Mouse (Mus musculus): ENCODE measurements around the gene Fignl1. TPM values are rescaled to one million over a fixed set of nuclear protein-coding genes. Genes with fewer than 3 reads are reported as not detected.

Fignl1 gene
- polyA plus RNA-seq, 1 experiment from 2014 or later, result 41.8 TPM

DNA sequence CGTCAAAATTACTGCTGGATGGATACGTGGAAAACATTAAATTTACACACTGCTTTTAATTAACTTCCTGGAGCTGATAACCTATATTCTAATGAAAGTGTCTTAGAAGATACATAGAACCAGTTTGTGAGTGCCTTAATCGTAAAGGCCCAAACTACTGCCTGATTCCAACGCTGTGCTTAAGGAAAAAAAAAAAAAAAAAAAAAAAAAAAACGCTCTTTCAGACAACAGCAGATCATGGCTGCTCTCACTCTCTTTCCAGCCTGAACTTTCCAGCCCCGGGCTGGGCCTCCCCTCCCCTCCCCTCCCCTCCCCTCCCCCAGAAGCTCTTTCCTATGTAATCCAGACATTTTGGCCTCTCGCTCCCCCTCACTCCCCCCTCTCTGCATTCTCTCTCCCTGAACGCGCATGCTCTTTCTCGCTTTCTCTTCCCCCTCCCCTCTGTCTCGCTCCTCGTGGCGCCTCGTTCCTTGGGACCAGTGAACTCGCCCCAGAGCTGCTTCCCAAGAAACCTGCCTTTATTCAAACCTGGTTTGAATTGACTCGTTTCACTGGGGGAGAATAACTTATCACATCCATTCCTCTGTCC, 12.7 kb upstream of the Fignl1 start:
- Histone ChIP-seq H3K4me2 (no peak overlapping the region), H3K27me3 (no peaks in the 10 kb centered on the region), H3K9me3 (no peaks in the 10 kb centered on the region), H3K27ac (peak overlapping the region; percentile 95), H3K9ac (no peak overlapping the region), H3K36me3 (no peaks in the 10 kb centered on the region), H3K4me1 (peaks cover 55% of the 10 kb centered on the region), H3K4me3 (no peak overlapping the region)
- peak; percentile 69 for ATAC-seq (ENCODE audit: insufficient number of reproducible peaks, low FRiP score, low TSS enrichment, low read depth)
- WGBS, result 6% methylated on average over 15 of the region's 16 CpGs

DNA sequence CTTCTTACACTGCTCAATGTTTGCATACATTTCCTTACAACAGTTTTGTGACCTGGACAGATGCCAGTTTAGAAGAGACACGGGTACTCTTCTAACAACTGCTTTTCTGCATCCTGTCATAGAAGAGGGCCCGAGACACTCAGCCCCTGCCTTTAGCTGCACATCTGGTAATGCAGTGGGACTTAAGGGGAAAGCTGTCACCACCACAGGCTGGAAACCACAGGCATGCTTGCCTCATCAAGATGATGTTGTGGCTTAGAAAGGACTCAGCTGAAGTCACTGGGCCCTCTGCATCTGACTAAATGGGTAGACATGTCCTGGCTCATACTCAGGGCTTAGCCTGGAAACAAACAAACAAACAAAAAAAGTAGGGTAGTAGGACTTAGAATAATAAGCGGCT, 12.0 kb upstream of the Fignl1 start:
- Histone ChIP-seq H3K27ac (peak overlapping the region; percentile 95), H3K4me3 (no peak overlapping the region), H3K9me3 (no peaks in the 10 kb centered on the region), H3K27me3 (no peaks in the 10 kb centered on the region), H3K36me3 (no peaks in the 10 kb centered on the region), H3K4me2 (no peak overlapping the region), H3K9ac (no peak overlapping the region), H3K4me1 (peaks cover 51% of the 10 kb centered on the region)
- ATAC-seq (ENCODE audit: insufficient number of reproducible peaks, low FRiP score, low TSS enrichment, low read depth), result no peak; the same call in 1 of the 2 replicates
- 37% methylated on average over 3 of the region's 3 CpGs for WGBS

DNA sequence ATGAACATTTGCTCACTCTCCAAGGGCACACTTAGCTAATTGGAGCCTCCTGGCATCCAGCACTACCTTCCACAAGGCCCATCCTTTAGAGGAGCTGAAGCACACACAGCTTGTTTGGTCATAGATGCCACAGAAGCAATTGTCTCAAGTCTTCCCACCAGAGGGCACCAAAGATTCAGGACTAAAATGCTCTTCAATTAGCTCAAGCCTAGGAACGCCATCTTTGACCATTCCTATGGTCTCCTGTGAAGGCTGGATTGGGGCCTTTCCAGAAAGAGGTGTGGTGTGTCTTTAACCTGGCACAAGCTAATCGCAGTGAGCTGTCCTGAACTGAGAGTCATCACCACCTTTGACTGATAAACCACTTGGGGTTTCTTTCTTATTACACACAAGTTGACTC, 11.5 kb upstream of the Fignl1 start:
- Histone ChIP-seq H3K9ac (no peak overlapping the region), H3K27me3 (no peaks in the 10 kb centered on the region), H3K27ac (peak overlapping the region; percentile 95), H3K9me3 (no peaks in the 10 kb centered on the region), H3K4me1 (peaks cover 46% of the 10 kb centered on the region), H3K4me3 (no peak overlapping the region), H3K4me2 (no peak overlapping the region), H3K36me3 (no peaks in the 10 kb centered on the region)
- 3% methylated on average over 2 of the region's 2 CpGs for WGBS
- peak; percentile 45; the same call in 1 of the 2 replicates for ATAC-seq (ENCODE audit: insufficient number of reproducible peaks, low FRiP score, low TSS enrichment, low read depth)

- Histone ChIP-seq H3K4me2 (no peak overlapping the region), H3K4me3 (no peak overlapping the region), H3K4me1 (peaks cover 35% of the 10 kb centered on the region), H3K9ac (no peak overlapping the region), H3K27ac (no peak overlapping the region), H3K36me3 (no peaks in the 10 kb centered on the region), H3K27me3 (no peaks in the 10 kb centered on the region), H3K9me3 (no peaks in the 10 kb centered on the region)
- 90% methylated on average over 5 of the region's 5 CpGs for WGBS
- ATAC-seq (ENCODE audit: insufficient number of reproducible peaks, low FRiP score, low TSS enrichment, low read depth), result no peak
Observed at GRCm38 (mm10) chr11:11819206-11819605, 10.4 kb upstream of the Fignl1 start.

DNA sequence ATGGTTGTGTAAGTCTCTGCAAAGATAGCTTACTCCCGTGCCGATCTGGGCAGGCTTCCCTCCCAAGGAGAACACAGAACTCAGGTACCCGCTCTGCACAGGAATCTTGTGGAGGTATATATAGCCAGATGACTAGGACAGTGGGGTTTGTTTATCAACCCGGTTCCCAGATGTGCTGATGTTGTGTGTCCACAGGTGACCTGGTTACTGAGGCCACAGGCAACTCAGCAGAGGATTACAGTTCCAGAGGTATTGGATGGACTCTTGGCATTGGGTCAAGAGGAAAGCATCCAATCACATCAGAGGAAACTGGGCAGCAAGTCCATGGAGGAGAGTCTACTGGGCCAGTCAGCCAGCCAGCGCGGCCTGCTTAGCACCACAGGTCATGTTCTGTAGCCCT, 10.0 kb upstream of the Fignl1 start:
- ATAC-seq (ENCODE audit: insufficient number of reproducible peaks, low FRiP score, low TSS enrichment, low read depth), result no peak
- Histone ChIP-seq H3K4me2 (no peak overlapping the region), H3K27ac (no peak overlapping the region), H3K27me3 (no peaks in the 10 kb centered on the region), H3K9me3 (no peaks in the 10 kb centered on the region), H3K4me1 (peaks cover 31% of the 10 kb centered on the region), H3K36me3 (no peaks in the 10 kb centered on the region), H3K4me3 (no peak overlapping the region), H3K9ac (no peak overlapping the region)
- WGBS, result 77% methylated on average over 6 of the region's 6 CpGs

- no peaks in the 10 kb centered on the region for H3K27me3 ChIP-seq
- no peak overlapping the region for H3K4me2 ChIP-seq
- H3K4me3 ChIP-seq, result no peak overlapping the region
- H3K4me1 ChIP-seq, result peaks cover 4% of the 10 kb centered on the region
- no peak for ATAC-seq (ENCODE audit: insufficient number of reproducible peaks, low FRiP score, low TSS enrichment, low read depth)
- 72% methylated on average over 3 of the region's 3 CpGs for WGBS
- no peak overlapping the region for H3K27ac ChIP-seq
- H3K9ac ChIP-seq, result no peak overlapping the region
- H3K36me3 ChIP-seq, result no peaks in the 10 kb centered on the region
- H3K9me3 ChIP-seq, result no peaks in the 10 kb centered on the region
Observed at GRCm38 (mm10) chr11:11815737-11816136, 7.0 kb upstream of the Fignl1 start.

- no peak overlapping the region for H3K27ac ChIP-seq
- H3K9ac ChIP-seq, result no peak overlapping the region
- no peak for ATAC-seq (ENCODE audit: insufficient number of reproducible peaks, low FRiP score, low TSS enrichment, low read depth)
- H3K27me3 ChIP-seq, result no peaks in the 10 kb centered on the region
- H3K36me3 ChIP-seq, result no peaks in the 10 kb centered on the region
- H3K4me2 ChIP-seq, result peak overlapping the region; percentile 37
- H3K4me3 ChIP-seq, result no peak overlapping the region
- 25% methylated on average over 9 of the region's 9 CpGs for WGBS
- H3K4me1 ChIP-seq, result peaks cover 11% of the 10 kb centered on the region; the same call in 1 of the 2 replicates
- no peaks in the 10 kb centered on the region for H3K9me3 ChIP-seq
Observed at GRCm38 (mm10) chr11:11811906-11812480, 3.2 kb upstream of the Fignl1 start.

GRCm38 (mm10) chr11:11809404-11810175, 828 bp upstream of the Fignl1 start:
- H3K27ac ChIP-seq, result peak overlapping the region; percentile 99
- H3K4me3 ChIP-seq, result peak overlapping the region; percentile 76
- H3K4me2 ChIP-seq, result peak overlapping the region; percentile 86
- 5% methylated on average over 11 of the region's 11 CpGs for WGBS
- ATAC-seq (ENCODE audit: insufficient number of reproducible peaks, low FRiP score, low TSS enrichment, low read depth), result no peak; the same call in 1 of the 2 replicates
- H3K4me1 ChIP-seq, result peaks cover 11% of the 10 kb centered on the region; the same call in 1 of the 2 replicates
- H3K9me3 ChIP-seq, result no peaks in the 10 kb centered on the region
- peak overlapping the region; percentile 54 for H3K9ac ChIP-seq
- H3K27me3 ChIP-seq, result no peaks in the 10 kb centered on the region
- 0 out of 2 replicates have a peak, but pooled peaks cover under 1% of the 10 kb centered on the region for H3K36me3 ChIP-seq

DNA sequence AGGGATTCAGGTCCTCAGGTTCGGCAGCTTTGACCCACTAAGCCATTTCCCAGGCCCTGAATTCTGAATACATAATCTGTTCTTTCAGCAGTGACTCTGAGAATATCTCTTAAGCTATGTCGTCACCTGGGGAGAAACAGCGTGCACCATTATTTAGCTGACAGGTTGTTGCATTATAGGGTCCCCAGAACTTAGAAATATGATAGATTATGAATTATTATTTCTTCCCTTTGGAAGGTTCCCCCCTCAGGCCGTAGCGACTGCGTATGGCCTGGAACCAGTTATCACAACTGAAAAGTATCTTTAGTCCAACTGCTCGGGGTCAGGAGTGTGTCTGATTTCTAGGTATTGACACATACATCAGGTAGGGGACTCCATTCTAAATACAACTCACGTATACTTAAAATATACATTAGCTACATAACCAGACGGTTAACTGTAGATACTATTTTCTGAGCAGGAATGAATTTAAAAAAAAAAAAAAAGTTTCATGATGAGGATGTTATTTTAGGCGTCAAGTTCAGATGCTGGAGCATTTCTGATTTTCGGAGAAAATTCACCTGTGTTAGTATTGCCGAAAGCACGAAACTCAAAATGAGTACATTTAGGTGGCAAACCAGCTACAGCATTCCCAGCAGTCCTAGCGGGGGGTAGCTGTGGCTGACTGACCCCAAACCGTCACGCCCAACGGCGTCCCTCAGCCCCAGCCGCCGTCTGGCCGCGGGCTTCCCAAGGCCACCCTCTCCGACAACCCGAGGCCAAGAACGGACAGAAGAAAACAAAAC, 535 bp downstream of the Fignl1 start:
- ATAC-seq (ENCODE audit: insufficient number of reproducible peaks, low FRiP score, low TSS enrichment, low read depth), result peak; percentile 76
- no peaks in the 10 kb centered on the region for H3K27me3 ChIP-seq
- H3K36me3 ChIP-seq, result peaks cover 8% of the 10 kb centered on the region; the same call in 1 of the 2 replicates
- peak overlapping the region; percentile 99 for H3K27ac ChIP-seq
- H3K9me3 ChIP-seq, result no peaks in the 10 kb centered on the region
- H3K4me3 ChIP-seq, result peak overlapping the region; percentile 76
- WGBS, result 8% methylated on average over 25 of the region's 25 CpGs
- peak overlapping the region; percentile 86 for H3K4me2 ChIP-seq
- peaks cover 11% of the 10 kb centered on the region; the same call in 1 of the 2 replicates for H3K4me1 ChIP-seq
- H3K9ac ChIP-seq, result peak overlapping the region; percentile 68

GRCm38 (mm10) chr11:11805951-11806350, 2.8 kb downstream of the Fignl1 start:
- Histone ChIP-seq H3K27me3 (no peaks in the 10 kb centered on the region), H3K9me3 (no peaks in the 10 kb centered on the region), H3K4me2 (no peak overlapping the region), H3K9ac (no peak overlapping the region), H3K4me1 (peaks cover 11% of the 10 kb centered on the region; the same call in 1 of the 2 replicates), H3K4me3 (no peak overlapping the region), H3K27ac (no peak overlapping the region), H3K36me3 (peaks cover 28% of the 10 kb centered on the region)
- WGBS, result 93% methylated on average over 4 of the region's 4 CpGs
- no peak for ATAC-seq (ENCODE audit: insufficient number of reproducible peaks, low FRiP score, low TSS enrichment, low read depth)

- H3K9me3 ChIP-seq, result no peaks in the 10 kb centered on the region
- H3K27ac ChIP-seq, result no peak overlapping the region
- 82% methylated on average over 5 of the region's 5 CpGs for WGBS
- peaks cover 30% of the 10 kb centered on the region for H3K36me3 ChIP-seq
- H3K4me1 ChIP-seq, result peaks cover 6% of the 10 kb centered on the region; the same call in 1 of the 2 replicates
- H3K9ac ChIP-seq, result no peak overlapping the region
- no peak overlapping the region for H3K4me2 ChIP-seq
- ATAC-seq (ENCODE audit: insufficient number of reproducible peaks, low FRiP score, low TSS enrichment, low read depth), result no peak
- H3K4me3 ChIP-seq, result no peak overlapping the region
- H3K27me3 ChIP-seq, result no peaks in the 10 kb centered on the region
Observed at GRCm38 (mm10) chr11:11804421-11804820, 4.3 kb downstream of the Fignl1 start.

All from limb, embryonic 15.5 days (tissue).